Mouse (Mus musculus): ENCODE data around the gene Wee1.
"Not testable (repeated sequence)": the region's sequence is repeated elsewhere in the genome, so short reads cannot be mapped to it uniquely, and the experiment has no call there.

Wee1 gene

DNA sequence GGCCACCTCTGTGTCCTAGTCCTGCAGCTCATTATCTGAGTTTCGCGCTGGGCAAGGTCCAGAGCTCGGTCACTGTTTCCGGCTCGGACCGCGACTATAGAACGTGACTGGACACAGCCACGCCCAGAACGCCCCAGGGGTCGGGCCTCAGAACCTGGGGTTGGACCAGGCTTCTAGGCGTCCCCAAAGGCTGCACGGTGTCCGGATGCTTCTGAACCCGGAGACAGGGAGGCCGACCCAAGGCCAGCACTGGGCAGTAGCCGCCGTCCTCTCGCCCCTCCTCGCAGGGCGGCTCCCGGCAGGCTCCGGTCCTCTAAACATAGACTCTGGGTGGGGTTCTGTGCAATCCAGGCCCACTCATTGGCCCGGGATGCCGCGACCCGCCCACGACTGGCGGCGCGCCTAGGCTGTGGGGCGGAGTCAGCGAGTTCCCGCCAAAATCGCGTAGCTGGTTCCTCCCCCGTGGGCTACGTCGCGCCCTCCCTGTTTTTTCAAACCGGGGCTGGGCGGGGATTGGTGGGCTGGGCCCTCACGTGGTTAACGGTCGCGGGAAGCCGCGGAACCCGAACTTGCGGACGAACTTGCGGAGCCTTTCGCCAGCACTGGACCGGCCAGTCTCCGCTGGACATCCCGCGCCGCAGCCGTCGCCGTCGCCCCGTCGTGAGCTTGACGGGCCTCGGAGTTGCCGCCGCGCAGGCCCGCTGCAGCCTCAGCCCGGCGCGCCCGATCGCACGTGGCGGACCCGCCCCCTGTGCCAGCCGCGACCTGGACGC, at the start of gene Wee1:
TSS of gene Wee1 (plus strand) at position 531 of the 773 bp plus-strand sequence.
- DNase-seq (ENCODE audit: low read depth, low spot score): peak; percentile 98

- DNase-seq (ENCODE audit: low read depth, low spot score): no peak
Observed at GRCm38 (mm10) chr7:110078168-110078567, 43.7 kb upstream of the Wee1 start.

DNA sequence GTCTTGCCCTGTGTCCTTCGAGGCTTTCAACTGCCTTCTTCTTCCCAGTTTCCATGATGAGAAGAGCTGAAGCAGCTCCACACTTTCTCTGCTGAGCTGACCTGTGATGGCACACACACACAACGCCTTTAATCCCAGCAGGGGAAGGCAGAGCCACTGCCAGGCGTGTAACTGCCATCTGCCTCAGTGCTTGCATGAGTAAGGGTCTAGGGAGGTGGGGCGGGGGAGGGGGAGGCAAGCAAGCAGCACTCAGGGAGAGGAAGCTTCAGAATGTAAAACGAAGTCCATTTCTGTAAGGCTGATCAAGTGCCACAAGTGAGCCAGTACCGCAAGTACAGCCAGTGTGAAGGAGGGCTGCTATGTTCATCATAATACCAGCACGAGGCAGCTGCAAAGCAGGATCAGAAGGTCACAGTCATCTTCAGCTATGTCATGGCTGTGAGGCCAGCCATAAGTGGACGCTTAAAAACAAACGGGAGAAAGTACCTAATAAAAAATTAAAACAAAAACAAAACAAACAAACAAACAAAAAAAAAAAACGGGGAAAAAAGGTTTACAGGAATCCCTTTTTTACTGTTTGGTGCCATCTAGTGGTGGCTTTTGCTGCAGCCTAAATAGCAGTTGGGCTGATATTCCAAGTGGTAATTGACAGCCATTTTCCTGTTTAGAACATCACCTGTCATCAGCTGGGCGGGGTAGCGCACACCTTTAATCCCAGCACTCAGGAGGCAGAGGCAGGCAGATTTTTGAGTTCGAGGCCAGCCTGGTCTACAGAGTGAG, 38.3 kb upstream of the Wee1 start:
- DNase-seq (ENCODE audit: low read depth, low spot score): peak; percentile 80

GRCm38 (mm10) chr7:110085217-110085616, 36.6 kb upstream of the Wee1 start:
- no peak for DNase-seq (ENCODE audit: low read depth, low spot score)

DNA sequence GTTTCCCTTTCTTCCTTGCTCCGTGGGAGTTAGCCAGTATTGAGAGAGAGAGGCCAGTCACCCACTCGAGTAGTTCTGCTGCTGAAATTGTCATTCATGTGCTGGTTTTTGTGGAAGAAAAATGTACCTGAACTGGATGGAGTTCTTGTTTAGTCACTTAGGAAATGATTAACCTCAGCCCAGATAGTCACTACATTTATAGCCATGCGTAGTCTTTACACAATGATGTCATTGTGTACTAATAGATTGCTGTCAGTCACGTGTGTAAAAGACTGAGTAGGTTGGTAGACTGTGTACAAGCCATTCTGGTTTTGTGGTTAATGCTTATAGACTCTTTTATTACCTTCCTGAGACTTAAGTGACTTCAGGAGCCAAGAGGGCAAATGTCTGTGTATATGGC, 33.9 kb upstream of the Wee1 start:
- DNase-seq (ENCODE audit: low read depth, low spot score): no peak

GRCm38 (mm10) chr7:110091670-110092069, 30.2 kb upstream of the Wee1 start:
- DNase-seq (ENCODE audit: low read depth, low spot score): peak; percentile 82

GRCm38 (mm10) chr7:110096332-110096731, 25.5 kb upstream of the Wee1 start:
- DNase-seq (ENCODE audit: low read depth, low spot score): no peak

GRCm38 (mm10) chr7:110097106-110097793, 24.6 kb upstream of the Wee1 start:
- DNase-seq (ENCODE audit: low read depth, low spot score): no peak

DNA sequence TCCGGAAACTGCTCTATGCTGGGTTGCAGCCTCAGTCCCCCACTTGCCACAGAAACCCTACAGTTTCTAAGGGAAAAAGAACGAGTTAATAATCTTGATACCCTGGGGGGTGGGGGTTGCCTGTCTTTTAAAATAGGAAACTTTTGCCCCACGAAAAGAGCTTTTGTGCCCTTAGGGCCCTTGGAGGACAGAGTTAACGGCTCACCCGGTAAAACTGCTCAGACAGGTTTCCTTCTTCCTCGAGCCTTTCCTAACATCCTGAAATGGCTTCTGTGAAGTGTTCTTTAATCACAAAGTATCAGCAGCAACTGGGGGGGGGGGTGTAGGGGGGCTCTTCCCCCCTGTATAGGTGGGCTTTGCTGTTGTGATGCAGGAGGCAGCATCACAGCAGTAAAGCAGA, 21.0 kb upstream of the Wee1 start:
- DNase-seq (ENCODE audit: low read depth, low spot score): no peak

GRCm38 (mm10) chr7:110101266-110101665, 20.6 kb upstream of the Wee1 start:
- no peak for DNase-seq (ENCODE audit: low read depth, low spot score)

- DNase-seq (ENCODE audit: low read depth, low spot score): no peak
Observed at GRCm38 (mm10) chr7:110105041-110105440, 16.8 kb upstream of the Wee1 start.

DNA sequence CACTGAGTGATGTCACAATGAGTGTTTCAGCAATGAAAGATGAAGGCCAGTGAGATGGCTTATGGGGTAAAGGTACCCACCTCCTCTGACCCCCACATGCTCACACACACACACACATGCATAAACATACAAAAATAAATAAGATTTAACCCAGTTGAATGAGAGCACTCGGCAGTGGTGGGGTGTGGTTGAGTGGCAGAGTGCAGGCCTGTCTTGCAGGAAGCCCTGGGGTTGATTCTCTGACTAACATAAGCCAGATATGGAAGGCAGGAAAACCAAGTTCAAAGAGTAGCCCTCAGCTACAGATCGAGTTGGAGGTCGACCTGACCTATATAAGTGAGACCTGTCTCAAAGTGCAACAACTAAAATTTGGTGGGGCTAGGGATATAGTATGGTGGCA, 15.2 kb upstream of the Wee1 start:
- no peak for DNase-seq (ENCODE audit: low read depth, low spot score)

GRCm38 (mm10) chr7:110108524-110108923, 13.3 kb upstream of the Wee1 start:
- DNase-seq (ENCODE audit: low read depth, low spot score): not testable (repeated sequence)

DNA sequence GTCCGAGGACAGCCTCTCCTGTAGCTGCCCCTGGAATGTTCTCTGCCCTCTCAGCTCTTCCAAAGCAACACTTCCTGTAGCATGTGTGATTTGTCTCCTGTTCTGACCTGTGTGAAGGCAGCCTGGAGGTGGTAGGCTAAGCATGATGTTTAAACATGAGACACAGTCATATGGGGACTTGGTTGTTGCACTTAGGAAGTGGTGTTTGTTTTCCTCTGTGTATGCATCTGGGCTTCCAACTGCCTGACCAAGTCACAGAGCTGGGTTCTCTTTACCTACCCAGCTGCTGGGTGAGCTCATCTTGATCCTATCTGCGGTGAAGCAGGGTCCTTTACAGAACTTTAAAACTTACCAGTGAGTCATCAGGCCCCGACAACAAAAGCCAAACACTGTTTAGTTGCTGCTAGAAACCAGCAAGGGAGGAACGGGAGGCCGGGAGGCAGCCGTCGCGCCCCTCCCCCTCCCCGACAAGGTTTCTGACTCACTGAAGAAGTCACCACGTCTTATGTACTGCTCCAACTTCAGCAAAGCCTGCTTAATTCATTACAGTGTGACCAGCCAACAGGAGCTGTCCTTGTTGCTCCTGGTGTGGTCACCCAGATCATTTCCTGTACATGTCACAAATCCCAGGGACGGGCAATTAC, 12.8 kb upstream of the Wee1 start:
- DNase-seq (ENCODE audit: low read depth, low spot score): peak; percentile 77

GRCm38 (mm10) chr7:110110061-110110656, 11.7 kb upstream of the Wee1 start:
- peak; percentile 43 for DNase-seq (ENCODE audit: low read depth, low spot score)

GRCm38 (mm10) chr7:110114699-110115098, 7.1 kb upstream of the Wee1 start:
- DNase-seq (ENCODE audit: low read depth, low spot score): peak; percentile 19

GRCm38 (mm10) chr7:110116731-110117291, 5.0 kb upstream of the Wee1 start:
- DNase-seq (ENCODE audit: low read depth, low spot score): peak; percentile 59

- DNase-seq (ENCODE audit: low read depth, low spot score): no peak
Observed at GRCm38 (mm10) chr7:110118448-110118847, 3.4 kb upstream of the Wee1 start.

DNA sequence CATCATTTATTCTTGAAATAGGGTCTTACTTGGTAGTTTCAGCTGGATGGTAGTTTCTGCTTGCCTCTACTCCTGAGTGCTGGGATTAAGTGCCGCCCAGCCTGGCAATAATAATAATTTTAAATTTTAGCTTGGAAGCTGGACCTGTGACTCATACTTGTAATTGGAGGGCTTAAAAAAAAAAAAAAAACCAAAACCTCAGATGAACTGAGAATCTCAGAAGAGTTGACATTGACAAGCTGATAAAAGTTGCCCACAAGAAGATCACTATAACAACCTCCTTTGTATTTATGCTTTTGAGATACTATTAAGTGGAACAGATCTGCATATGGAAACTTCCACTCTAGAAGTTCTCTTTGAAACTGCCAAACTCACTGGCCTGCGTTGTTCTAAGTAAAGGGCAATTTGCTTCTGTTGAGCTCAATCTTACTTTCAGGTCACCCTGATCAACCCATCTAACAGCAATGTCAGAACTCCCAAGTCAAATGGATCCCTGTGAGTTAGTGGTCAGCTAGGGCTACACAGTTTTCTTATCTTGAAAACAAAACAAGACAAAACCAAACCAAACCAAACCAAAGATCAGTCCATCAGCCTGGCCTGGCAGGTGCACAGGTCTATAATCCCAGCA, 1.6 kb upstream of the Wee1 start:
- DNase-seq (ENCODE audit: low read depth, low spot score): no peak

DNA sequence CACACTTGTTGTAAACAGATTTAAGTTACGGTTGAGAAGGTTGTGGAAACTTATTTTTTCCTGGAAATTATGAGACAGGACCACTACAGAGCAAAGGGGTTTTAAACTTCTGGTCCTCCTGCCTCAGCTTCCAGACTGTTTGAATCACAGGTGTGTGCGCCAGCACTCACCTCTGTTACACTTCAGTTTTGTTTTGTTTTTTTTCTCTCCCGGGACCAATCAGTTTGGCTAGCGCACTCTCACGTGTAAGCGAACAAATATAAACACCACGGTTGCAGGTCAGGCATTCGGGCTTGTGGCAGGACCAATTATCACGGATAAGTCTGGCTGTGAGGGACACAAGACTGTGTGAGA, 707 bp upstream of the Wee1 start:
- no peak for DNase-seq (ENCODE audit: low read depth, low spot score)

- peak; percentile 69 for DNase-seq (ENCODE audit: low read depth, low spot score)
Observed at GRCm38 (mm10) chr7:110122289-110122564, 381 bp downstream of the Wee1 start.
